Mouse (Mus musculus): ENCODE measurements around the gene Trcg1. TPM values are rescaled to one million over a fixed set of nuclear protein-coding genes. Genes with fewer than 3 reads are reported as not detected.

Trcg1 gene
- polyA plus RNA-seq, 1 experiment from 2014 or later, result not detected

DNA sequence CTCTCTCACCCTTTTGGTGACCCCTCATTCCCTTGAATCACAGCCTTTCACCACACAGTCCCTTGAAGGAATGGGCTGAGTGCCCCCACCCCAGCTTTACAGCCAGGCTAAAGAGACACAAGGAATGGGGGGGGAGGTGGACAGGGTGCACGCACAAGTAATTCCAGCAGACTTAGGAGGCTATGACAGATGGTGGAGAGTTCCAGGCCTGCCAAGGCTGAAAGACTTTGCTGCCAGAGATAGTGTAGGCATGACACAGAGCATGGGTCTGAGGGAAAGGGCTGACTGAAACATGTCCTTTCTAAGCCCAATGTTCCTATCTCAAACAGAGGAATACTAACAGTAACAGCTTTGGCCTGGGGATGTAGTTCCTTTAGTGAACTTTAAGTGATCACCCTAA is 34.7 kb downstream of the Trcg1 start:
- Histone ChIP-seq H3K9ac (ENCODE audit: low read length) (no peak overlapping the region), H3K27ac (ENCODE audit: low read depth) (no peak overlapping the region), H3K36me3 (ENCODE audit: control insufficient read depth, insufficient read depth, low read length) (no peaks in the 10 kb centered on the region), H3K27me3 (replicated peaks; ENCODE audit: control insufficient read depth, insufficient read depth, low read length) (no peaks in the 10 kb centered on the region), H3K4me2 (ENCODE audit: low read length) (no peak overlapping the region), H3K4me3 (ENCODE audit: low read depth, low read length) (no peak overlapping the region), H3K4me1 (replicated peaks; ENCODE audit: control insufficient read depth, insufficient read depth, low read length) (peaks cover 30% of the 10 kb centered on the region), H3K9me3 (ENCODE audit: control insufficient read depth, low read length) (no peaks in the 10 kb centered on the region)
- 56% methylated on average over 1 of the region's 1 CpGs for WGBS
- ATAC-seq (replicated peaks; ENCODE audit: low FRiP score, low TSS enrichment, low read depth) (no peak), DNase-seq (ENCODE audit: low spot score) (no peak)

DNA sequence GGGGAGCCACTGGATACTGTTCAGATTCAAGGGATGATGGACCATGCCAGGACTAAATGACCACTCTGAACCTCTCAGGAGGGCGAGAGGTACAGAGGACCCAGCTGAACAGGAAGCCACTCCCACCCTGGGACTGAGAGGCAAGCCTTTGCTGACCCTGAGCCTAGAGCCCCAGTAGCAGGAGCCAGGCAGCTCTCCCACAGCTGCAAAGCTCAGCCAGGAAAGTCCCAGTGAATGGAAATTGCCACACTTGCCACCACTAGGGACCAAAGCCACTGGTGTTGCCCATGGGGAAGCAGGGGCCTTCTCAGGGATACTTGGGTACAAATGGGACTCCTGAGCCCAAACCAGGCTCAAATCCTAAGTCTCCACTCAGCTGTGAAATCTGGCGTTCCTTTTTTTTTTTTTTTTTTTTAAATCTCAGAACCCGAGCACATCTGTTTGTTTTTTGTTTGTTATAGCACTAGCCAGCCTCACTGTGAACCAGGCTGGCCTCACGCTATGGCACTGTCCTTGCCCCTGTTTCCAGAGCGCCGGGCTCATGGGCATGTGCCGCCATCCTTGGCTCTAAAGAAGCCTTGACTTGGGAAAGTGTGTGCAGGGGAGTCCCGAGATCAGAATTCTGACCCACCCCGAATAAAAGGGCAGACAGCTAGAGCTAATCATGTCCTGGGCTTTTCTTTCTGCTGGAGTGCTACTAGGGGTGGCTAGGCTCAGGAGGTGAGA is 35.6 kb downstream of the Trcg1 start:
- DNase-seq (ENCODE audit: low spot score) (no peak), ATAC-seq (replicated peaks; ENCODE audit: low FRiP score, low TSS enrichment, low read depth) (no peak)
- Histone ChIP-seq H3K36me3 (ENCODE audit: control insufficient read depth, insufficient read depth, low read length) (no peaks in the 10 kb centered on the region), H3K9me3 (ENCODE audit: control insufficient read depth, low read length) (no peaks in the 10 kb centered on the region), H3K4me3 (ENCODE audit: low read depth, low read length) (no peak overlapping the region), H3K27me3 (replicated peaks; ENCODE audit: control insufficient read depth, insufficient read depth, low read length) (no peaks in the 10 kb centered on the region), H3K4me2 (ENCODE audit: low read length) (no peak overlapping the region), H3K9ac (ENCODE audit: low read length) (no peak overlapping the region), H3K27ac (ENCODE audit: low read depth) (no peak overlapping the region), H3K4me1 (replicated peaks; ENCODE audit: control insufficient read depth, insufficient read depth, low read length) (peaks cover 28% of the 10 kb centered on the region)
- WGBS, result 59% methylated on average over 9 of the region's 9 CpGs

DNA sequence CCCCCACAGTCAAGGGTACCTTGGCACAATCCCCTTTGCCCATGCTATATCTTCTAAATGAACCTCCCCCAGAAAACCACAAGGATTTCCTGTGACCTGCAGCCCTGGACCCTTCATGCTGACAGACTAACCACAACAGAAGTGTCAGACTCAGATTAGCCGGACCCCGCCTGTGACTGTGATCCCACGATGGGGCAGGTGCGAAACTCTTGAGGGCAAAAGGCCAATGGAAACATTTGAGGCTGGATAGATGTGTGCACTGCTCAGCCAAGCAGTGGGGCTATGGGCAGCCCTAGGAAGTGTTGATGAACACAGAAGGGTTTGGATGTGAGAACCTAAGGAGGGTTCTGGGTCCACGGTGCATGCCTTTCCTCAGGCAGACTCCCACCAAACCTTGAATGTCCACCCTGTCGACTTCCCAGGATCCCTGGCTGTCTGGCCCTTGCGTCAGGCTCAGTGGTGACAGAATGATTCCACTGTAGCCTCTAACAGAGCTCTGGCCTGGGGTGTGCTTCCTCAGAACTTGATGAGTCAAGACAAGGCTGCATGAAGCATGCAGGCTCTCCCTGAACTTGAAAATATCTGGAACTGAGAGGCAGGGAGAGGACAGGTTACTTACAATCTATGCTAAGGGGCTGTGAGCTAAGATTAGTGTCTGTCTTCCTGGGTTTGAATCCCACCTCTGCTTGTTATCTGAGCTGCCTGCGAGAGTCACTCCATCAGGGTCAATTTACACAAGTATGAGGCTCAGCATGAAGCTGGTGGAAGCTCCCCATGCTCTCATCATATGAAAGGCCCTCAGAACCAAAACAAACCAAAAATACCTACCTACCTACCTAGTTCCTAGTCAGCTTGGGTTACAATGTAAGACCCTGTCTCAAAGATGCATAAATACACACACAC is 36.8 kb downstream of the Trcg1 start:
- no peak overlapping the region for H3K9ac ChIP-seq (ENCODE audit: low read length)
- peaks cover 34% of the 10 kb centered on the region for H3K4me1 ChIP-seq (replicated peaks; ENCODE audit: control insufficient read depth, insufficient read depth, low read length)
- 62% methylated on average over 8 of the region's 8 CpGs for WGBS
- H3K27me3 ChIP-seq (replicated peaks; ENCODE audit: control insufficient read depth, insufficient read depth, low read length), result no peaks in the 10 kb centered on the region
- H3K27ac ChIP-seq (ENCODE audit: low read depth), result no peak overlapping the region
- ATAC-seq (replicated peaks; ENCODE audit: low FRiP score, low TSS enrichment, low read depth), result no peak
- DNase-seq (ENCODE audit: low spot score), result no peak
- H3K9me3 ChIP-seq (ENCODE audit: control insufficient read depth, low read length), result no peaks in the 10 kb centered on the region
- H3K36me3 ChIP-seq (ENCODE audit: control insufficient read depth, insufficient read depth, low read length), result no peaks in the 10 kb centered on the region
- H3K4me3 ChIP-seq (ENCODE audit: low read depth, low read length), result no peak overlapping the region
- no peak overlapping the region for H3K4me2 ChIP-seq (ENCODE audit: low read length)

DNA sequence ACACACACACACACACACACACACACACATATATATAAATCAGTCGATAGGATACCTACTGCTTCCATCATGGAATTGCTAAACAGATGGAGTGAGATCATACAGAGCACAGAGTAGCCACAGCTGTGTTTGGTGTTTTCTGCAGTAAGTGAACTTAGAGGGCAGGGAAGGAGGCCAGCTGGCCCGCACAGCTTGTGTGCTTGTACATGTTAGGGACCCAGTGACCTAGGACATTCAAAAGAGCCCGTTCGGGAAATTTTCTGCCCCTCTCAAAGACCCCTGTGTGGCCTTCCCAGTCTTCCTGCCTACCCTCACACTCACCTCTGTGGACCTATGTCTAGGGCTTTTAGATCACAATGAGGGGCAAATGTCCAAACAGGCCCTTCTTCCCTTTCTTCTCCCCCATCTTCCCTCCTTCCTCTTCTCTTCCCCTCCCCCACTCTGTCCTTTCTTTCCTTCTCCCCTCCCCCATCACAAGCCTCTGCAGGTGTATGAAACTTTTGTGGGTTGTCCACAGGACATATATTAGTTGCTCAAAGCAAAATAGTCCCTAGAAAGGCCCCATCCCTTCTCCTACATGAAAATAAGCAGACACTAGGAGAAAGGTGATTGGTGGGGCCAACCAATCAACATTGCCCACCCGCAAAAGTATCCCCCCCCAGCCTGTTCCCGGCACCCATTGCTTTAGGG is 37.6 kb downstream of the Trcg1 start:
- Histone ChIP-seq H3K9me3 (ENCODE audit: control insufficient read depth, low read length) (no peaks in the 10 kb centered on the region), H3K27ac (ENCODE audit: low read depth) (peak overlapping the region; percentile 27; the same call in 1 of the 2 replicates), H3K4me1 (replicated peaks; ENCODE audit: control insufficient read depth, insufficient read depth, low read length) (peaks cover 42% of the 10 kb centered on the region), H3K36me3 (ENCODE audit: control insufficient read depth, insufficient read depth, low read length) (no peaks in the 10 kb centered on the region), H3K4me2 (ENCODE audit: low read length) (no peak overlapping the region), H3K4me3 (ENCODE audit: low read depth, low read length) (no peak overlapping the region), H3K9ac (ENCODE audit: low read length) (no peak overlapping the region), H3K27me3 (replicated peaks; ENCODE audit: control insufficient read depth, insufficient read depth, low read length) (no peaks in the 10 kb centered on the region)
- DNase-seq (ENCODE audit: low spot score) (no peak), ATAC-seq (replicated peaks; ENCODE audit: low FRiP score, low TSS enrichment, low read depth) (no peak)
- 25% methylated on average over 6 of the region's 6 CpGs for WGBS

DNA sequence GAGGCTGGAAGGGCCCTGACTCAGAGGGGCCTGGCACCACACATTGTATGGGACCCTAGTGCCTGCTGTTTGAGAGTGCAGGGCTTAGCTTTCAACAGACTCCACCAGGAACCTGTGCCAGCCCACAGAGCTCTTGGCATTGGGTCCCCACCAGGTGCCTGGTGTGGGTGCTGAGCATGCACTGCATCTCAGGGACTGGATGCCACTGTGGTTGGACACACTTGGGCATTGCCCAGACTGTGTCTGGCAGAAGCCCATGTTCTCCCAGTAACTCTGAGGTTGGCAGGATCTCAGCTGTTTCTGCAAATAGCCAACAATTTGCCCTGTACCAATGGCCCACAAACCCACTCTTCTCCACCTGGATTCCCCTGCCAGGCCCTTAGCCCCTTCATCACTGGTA is 40.0 kb downstream of the Trcg1 start:
- Histone ChIP-seq H3K36me3 (ENCODE audit: control insufficient read depth, insufficient read depth, low read length) (no peaks in the 10 kb centered on the region), H3K9ac (ENCODE audit: low read length) (no peak overlapping the region), H3K4me3 (ENCODE audit: low read depth, low read length) (no peak overlapping the region), H3K27me3 (replicated peaks; ENCODE audit: control insufficient read depth, insufficient read depth, low read length) (no peaks in the 10 kb centered on the region), H3K4me1 (replicated peaks; ENCODE audit: control insufficient read depth, insufficient read depth, low read length) (peaks cover 41% of the 10 kb centered on the region), H3K27ac (ENCODE audit: low read depth) (no peak overlapping the region), H3K4me2 (ENCODE audit: low read length) (no peak overlapping the region), H3K9me3 (ENCODE audit: control insufficient read depth, low read length) (no peaks in the 10 kb centered on the region)
- no peak for ATAC-seq (replicated peaks; ENCODE audit: low FRiP score, low TSS enrichment, low read depth)
- DNase-seq (ENCODE audit: low spot score), result no peak

DNA sequence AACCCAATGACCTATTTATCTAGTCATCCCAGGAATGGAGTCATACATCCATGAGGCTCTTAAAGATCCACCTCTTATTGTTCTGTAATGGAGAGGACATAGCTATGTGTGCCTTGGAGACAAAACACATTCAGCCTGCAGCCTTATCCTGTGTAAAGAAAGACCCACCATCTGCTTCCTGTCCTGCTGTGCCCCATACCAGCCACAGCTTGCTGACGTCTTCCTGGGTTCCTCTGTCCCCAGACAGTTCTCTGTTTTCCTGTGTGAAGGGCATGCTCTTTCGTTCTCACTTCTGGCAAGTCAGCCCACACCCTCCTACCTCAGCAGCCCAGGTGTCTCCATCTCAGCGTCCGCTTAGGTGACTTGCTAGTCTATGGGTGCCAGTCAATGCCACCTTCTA is 41.9 kb downstream of the Trcg1 start:
- Histone ChIP-seq H3K4me3 (ENCODE audit: low read depth, low read length) (no peak overlapping the region), H3K36me3 (ENCODE audit: control insufficient read depth, insufficient read depth, low read length) (no peaks in the 10 kb centered on the region), H3K4me2 (ENCODE audit: low read length) (no peak overlapping the region), H3K9me3 (ENCODE audit: control insufficient read depth, low read length) (no peaks in the 10 kb centered on the region), H3K9ac (ENCODE audit: low read length) (no peak overlapping the region), H3K27ac (ENCODE audit: low read depth) (peak overlapping the region; percentile 20; the same call in 1 of the 2 replicates), H3K4me1 (replicated peaks; ENCODE audit: control insufficient read depth, insufficient read depth, low read length) (peaks cover 50% of the 10 kb centered on the region), H3K27me3 (replicated peaks; ENCODE audit: control insufficient read depth, insufficient read depth, low read length) (no peaks in the 10 kb centered on the region)
- WGBS, result 29% methylated on average over 4 of the region's 4 CpGs
- DNase-seq (ENCODE audit: low spot score) (no peak), ATAC-seq (replicated peaks; ENCODE audit: low FRiP score, low TSS enrichment, low read depth) (no peak)

DNA sequence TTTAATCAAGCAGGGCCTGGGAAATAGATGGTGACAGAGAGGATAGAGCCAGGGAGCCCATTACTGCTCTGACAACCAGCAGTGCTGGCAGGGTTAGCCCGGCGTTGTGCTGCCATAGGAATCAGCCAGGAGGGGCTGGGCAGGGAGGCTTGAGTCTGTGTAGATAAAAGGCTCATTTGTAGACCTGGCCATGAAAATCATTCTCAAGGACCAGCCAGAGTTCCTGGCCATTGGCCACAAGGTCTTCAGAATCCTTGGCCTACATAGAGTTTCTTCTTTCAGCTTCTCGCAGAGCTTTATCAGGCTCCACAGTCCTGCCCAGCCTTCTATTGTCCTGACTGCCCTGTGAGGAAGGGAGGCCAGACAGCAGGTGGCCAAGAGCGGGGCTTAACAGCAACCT is 43.1 kb downstream of the Trcg1 start:
- Histone ChIP-seq H3K36me3 (ENCODE audit: control insufficient read depth, insufficient read depth, low read length) (no peaks in the 10 kb centered on the region), H3K4me1 (replicated peaks; ENCODE audit: control insufficient read depth, insufficient read depth, low read length) (peaks cover 39% of the 10 kb centered on the region), H3K27me3 (replicated peaks; ENCODE audit: control insufficient read depth, insufficient read depth, low read length) (no peaks in the 10 kb centered on the region), H3K4me2 (ENCODE audit: low read length) (no peak overlapping the region), H3K4me3 (ENCODE audit: low read depth, low read length) (no peak overlapping the region), H3K27ac (ENCODE audit: low read depth) (peak overlapping the region; percentile 25; the same call in 1 of the 2 replicates), H3K9me3 (ENCODE audit: control insufficient read depth, low read length) (no peaks in the 10 kb centered on the region), H3K9ac (ENCODE audit: low read length) (no peak overlapping the region)
- ATAC-seq (replicated peaks; ENCODE audit: low FRiP score, low TSS enrichment, low read depth) (no peak; the same call in 1 of the 2 replicates), DNase-seq (ENCODE audit: low spot score) (no peak)
- 28% methylated on average over 4 of the region's 4 CpGs for WGBS

DNA sequence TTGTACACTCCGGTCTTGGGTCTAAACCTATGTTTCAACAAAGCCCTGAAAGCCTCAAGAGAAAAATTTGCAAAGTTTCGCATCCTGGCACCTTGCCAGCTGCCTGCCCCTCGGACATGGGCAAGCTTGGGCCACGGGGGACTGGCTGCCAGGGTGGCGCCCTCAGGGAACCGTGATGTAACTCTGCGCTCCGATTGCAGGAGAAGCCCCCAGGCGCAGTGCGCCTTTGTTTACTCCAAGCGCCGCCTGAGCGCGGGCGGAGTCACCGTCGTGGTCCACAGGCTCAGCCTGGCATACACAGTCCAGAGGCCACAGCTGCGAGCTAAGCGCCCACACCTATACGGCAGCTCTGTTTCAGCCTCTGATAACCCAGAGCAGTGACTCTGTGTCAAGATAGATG is 45.2 kb downstream of the Trcg1 start:
- H3K4me1 ChIP-seq (replicated peaks; ENCODE audit: control insufficient read depth, insufficient read depth, low read length), result peaks cover 36% of the 10 kb centered on the region
- 17% methylated on average over 20 of the region's 20 CpGs for WGBS
- H3K9ac ChIP-seq (ENCODE audit: low read length), result peak overlapping the region; percentile 16; the same call in 1 of the 2 replicates
- no peak overlapping the region for H3K27ac ChIP-seq (ENCODE audit: low read depth)
- no peaks in the 10 kb centered on the region for H3K27me3 ChIP-seq (replicated peaks; ENCODE audit: control insufficient read depth, insufficient read depth, low read length)
- H3K9me3 ChIP-seq (ENCODE audit: control insufficient read depth, low read length), result no peaks in the 10 kb centered on the region
- H3K36me3 ChIP-seq (ENCODE audit: control insufficient read depth, insufficient read depth, low read length), result no peaks in the 10 kb centered on the region
- no peak for DNase-seq (ENCODE audit: low spot score)
- peak overlapping the region; percentile 38 for H3K4me2 ChIP-seq (ENCODE audit: low read length)
- no peak overlapping the region for H3K4me3 ChIP-seq (ENCODE audit: low read depth, low read length)
- 0 out of 2 replicates have a peak, but pooled peaks have one; percentile 45 for ATAC-seq (replicated peaks; ENCODE audit: low FRiP score, low TSS enrichment, low read depth)

All from intestine, embryonic 14.5 days (tissue).